Mouse (Mus musculus) stomach, postnatal 0 days (tissue): ENCODE data around the gene Icos.

ENCODE experiments used
- CTCF ChIP-seq: IDR thresholded peaks from 2 replicates; pipeline ENCODE4 v1.5.1; 2016; ENCODE audit warnings: antibody characterized with exemption, low read depth, mild to moderate bottlenecking, moderate library complexity
- EP300 ChIP-seq: optimal IDR thresholded peaks from 2 replicates; pipeline ENCODE3; 2016; ENCODE audit warnings: antibody characterized with exemption

GRCm38 (mm10) chr1:61039310-61039709 is 61.6 kb downstream of the Icos start:
- TF ChIP-seq CTCF (no peak), EP300 (no peak)
